Mouse (Mus musculus) megakaryocyte progenitor cell, adult 5-6 weeks (primary cell): ENCODE results near the gene Timm17b. TPM values are rescaled to one million over a fixed set of nuclear protein-coding genes. Genes with fewer than 3 reads are reported as not detected.
"Not testable (repeated sequence)": the region's sequence is repeated elsewhere in the genome, so short reads cannot be mapped to it uniquely, and the experiment has no call there.

Experiments
- ATAC-seq: replicated peaks from 2 replicates; pipeline ENCODE4 v1.8.0; 2016; ENCODE audit warnings: mild to moderate bottlenecking, moderate TSS enrichment, inconsistent platforms; ENCODE audit not compliant: poor library complexity
- total RNA-seq, 2 experiments: library from RNA; stranded (forward) in 1 of 2; stranded (reverse) in 1 of 2; fragments of 157-497, 149-512 nt in 1 of 2; fragments of 200-1000 nt in 1 of 2; gene quantifications; 2 replicates each; pipeline versions ENCODE4 v1.2.3 to v1.2.4; 2015 to 2017

Gene Timm17b
- total RNA-seq (2015) (116 and 133 TPM in 2 replicates), total RNA-seq (2017) (79.3 and 90.7 TPM in 2 replicates)

GRCm38 (mm10) chrX:7898880-7899874 lies at the start of gene Timm17b, which contains the start of gene Pqbp1:
TSS of gene Timm17b (plus strand) at chrX:7899357.
TSS of gene Pqbp1 (minus strand) at chrX:7899269.
- peak; percentile 95 for ATAC-seq

DNA sequence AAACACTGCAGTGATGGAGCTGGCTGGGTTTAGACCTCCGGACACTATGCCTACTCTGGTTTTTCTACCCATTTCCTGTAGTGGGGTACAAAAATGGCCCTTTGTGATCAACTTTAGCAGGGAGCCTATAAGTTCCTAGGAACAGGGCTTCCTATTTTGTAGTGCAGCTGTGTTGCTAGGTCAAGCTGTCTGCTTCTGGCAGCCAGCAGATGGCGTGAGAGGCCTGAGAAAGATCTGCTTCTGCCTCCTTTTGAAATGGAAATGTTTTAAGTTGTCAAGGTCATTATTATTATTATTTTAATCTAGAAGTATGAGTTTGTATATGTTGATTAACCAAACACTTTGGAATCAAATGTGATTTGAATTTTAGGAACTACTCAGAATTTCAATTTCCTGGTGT lies 44.6 kb upstream of the Timm17b start:
- ATAC-seq = peak; percentile 85

DNA sequence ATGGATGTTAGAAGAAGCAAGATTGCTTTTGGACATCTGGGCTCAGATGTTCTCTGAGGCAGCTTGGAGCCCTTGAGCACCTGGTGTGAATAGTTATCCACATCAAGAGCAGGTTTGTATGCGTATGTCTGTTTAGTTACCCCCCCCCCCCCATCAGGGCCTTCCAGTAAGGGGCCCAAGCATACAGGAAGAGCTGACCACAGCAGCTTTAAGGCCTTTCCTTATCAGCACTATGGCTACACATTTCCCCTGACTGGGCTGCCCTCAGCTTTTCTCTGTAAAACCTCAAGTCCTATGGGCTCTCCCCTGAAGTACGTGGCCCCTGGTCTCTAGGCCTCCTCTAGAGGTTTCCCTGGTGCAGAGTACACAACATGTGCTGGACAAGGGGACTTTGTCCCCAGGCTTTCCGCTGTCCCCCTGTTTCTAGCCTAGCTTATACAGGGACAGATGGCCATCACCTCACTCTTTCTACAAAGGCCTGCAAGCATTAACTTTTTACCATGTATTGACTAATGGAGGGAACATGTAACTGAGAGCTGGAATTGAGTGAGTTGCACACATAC lies 39.9 kb upstream of the Timm17b start:
- ATAC-seq = peak; percentile 34; the same call in 1 of the 2 replicates

DNA sequence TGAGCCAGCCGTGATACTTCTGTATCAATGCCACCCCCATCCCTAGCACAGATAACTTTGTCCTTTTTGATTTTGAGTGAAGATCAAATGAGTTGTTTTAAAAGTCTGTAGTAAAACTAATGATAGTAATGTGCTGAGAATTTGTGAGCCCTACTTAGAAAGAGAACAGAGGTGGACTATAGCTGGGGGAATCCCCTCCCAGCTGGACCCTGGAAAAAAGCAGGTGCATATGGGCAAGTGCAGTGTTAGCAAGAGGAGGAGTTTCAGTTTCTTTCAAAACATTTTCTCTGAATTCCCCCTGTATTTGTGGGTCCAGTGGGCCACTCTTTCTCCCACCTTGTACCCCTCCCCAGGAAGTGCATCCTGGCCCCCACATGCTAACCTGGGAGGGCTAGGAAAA lies 36.0 kb upstream of the Timm17b start:
- ATAC-seq = no peak

DNA sequence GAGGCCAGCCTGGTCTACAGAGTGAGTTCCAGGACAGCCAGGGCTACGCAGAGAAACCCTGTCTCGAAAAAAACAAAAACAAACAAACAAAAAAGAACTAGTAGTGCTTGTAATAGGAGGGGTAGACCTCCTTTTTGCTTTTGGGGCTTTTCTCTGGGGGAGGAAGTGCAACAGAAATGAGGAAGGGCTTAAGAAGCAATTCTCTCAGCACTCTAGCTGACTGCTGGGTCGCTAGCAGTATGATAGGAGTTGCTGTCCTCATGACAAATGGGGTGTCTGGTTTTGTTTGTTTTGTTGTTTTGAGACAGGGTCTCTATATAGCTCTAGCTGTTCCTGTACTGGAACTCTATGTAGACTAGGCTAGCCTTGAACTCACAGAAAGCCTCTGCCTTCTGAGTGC lies 34.6 kb upstream of the Timm17b start:
- ATAC-seq = peak; percentile 48; the same call in 1 of the 2 replicates

DNA sequence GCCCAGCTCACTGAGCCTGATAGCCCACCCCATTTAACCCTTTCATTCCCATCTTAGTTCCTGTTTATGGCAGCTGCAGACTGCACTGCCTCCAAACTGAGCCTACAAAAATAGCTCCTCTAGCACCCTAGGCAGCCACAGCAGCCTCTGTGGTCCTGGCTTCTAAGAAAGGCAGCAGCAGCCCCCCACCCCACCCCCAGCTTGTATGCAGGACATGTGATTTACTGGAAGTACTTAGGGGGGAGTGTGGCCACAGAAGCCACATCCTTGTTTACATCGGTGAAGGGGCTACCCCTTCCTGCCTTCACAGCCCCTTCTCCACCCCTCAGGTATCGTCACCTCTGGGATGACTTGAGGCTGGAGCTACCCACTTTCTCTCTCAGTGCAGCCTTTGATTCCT lies 33.8 kb upstream of the Timm17b start:
- ATAC-seq = peak; percentile 55

DNA sequence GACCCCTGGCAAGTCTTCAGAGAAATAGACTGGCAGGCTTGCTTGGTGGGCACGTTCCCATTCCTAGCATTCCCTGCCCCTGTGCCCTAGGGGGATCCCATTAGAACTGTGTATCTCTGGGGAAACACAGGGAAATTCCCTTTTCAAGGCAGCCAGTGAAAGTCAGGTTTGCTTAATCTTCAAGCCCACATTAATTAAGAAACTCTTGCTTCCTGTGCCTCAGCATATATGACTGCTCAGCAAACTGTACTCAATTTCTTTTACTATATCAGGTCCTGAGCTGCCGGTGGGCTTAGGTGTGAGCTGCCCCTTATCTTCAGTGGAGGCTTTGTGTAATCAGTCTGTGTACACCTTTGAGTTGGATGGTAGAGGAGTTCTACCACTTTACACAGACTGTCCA lies 33.4 kb upstream of the Timm17b start:
- ATAC-seq = 0 out of 2 replicates have a peak, but pooled peaks have one; percentile 11

DNA sequence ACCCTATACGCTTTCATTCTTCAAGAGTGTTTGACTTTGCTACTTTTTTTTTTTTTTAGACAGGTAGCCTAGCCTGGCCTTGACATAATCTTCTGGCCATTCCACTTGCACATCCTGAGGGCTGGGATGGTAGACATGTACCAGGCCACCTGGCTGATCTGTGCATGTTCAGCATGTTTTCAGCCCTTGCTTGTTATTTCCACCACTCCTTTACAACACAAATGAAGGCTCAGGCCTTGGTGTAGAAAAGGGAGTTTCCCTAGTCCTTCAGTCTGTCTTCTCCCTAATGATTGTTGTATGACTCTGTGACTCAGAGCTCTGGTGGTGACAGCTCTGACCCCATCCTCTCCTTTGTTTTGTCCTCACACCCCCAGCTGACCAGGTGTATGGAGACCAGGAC lies 32.0 kb upstream of the Timm17b start:
- no peak for ATAC-seq

- no peak for ATAC-seq
These were observed 30.7 kb upstream of the Timm17b start for GRCm38 (mm10) chrX:7868506-7868905.

GRCm38 (mm10) chrX:7869826-7870225 lies 29.3 kb upstream of the Timm17b start:
- no peak for ATAC-seq

DNA sequence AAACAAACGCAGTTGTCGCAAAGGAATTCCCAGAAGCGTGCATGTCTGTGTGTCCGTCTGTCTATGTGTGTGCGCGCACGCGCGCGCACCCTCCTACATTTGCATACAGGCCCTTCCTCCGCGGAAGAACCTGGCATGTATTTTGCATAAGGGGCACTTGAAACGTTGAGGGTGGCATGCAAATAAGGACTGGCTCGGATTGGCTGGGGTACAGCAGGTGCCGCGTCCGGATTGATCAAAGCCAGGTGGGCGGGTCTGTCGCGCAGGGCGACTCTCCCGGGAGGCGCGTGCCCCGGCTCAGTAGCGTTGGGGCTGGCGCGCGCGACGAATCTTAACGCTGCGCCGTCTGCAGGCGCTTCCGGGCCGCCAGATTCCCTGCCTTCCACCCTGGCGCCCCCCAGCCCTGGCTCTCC lies 21.1 kb upstream of the Timm17b start, which contains the start of gene Pim2:
Gene Pim2, plus strand, starts transcription at position 256 of the 413 bp plus-strand sequence.
- peak; percentile 95 for ATAC-seq

- ATAC-seq = no peak
These were observed 20.7 kb upstream of the Timm17b start for GRCm38 (mm10) chrX:7878495-7878894.

- ATAC-seq = peak; percentile 64
These were observed 19.3 kb upstream of the Timm17b start for GRCm38 (mm10) chrX:7879819-7880218.

GRCm38 (mm10) chrX:7883841-7884567 lies 15.2 kb upstream of the Timm17b start, which contains the start of gene Slc35a2:
TSS of gene Slc35a2 (plus strand) at chrX:7884028.
- peak; percentile 84 for ATAC-seq

- ATAC-seq = no peak
These were observed 946 bp upstream of the Timm17b start for GRCm38 (mm10) chrX:7898211-7898610.

GRCm38 (mm10) chrX:7904441-7904840 lies 5.3 kb downstream of the Timm17b start:
- no peak for ATAC-seq

DNA sequence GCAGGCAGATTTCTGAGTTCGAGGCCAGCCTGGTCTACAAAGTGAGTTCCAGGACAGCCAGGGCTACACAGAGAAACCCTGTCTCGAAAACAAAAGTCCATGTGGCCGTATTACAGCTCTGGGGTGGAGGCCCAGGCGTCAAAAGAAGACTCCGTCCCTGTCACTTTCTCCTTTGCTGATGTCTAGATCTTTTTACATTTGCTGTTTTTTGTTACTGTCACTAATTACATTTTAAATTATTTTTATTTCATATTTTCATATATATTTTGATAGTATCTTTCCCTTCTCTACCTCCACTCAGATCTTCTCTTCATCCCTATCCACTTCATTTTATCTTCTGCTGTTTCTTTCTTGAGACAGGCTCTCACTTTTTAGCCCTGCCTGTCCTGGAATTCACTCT lies 8.6 kb downstream of the Timm17b start, which contains the start of gene Gm10491:
Gene Gm10491, minus strand, starts transcription at position 101 of the 400 bp plus-strand sequence.
- ATAC-seq = no peak

- not testable (repeated sequence) for ATAC-seq
These were observed 10.1 kb downstream of the Timm17b start, which contains the start of gene Gm10490 for GRCm38 (mm10) chrX:7909242-7909641. TSS of gene Gm10490 (plus strand) at chrX:7909542.

DNA sequence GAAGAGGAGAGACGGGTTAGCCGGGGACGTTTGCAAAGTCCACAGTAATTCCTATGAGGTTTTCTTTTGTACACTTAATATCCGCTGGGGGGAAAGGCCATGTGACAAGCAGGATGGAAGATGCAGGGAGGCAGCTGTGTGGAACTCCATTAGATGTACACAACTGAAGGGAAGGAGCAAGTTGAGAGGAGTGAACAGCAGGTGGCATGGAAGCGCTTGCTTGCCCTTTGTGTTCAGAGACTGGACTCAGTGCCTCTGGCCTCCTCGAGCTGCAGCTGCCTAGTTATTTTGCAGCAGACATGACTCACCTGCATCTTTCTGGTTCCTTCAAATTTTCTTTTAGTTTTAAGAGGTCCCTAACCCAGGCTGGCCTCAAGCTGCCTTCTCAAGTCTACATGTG lies 11.3 kb downstream of the Timm17b start:
- ATAC-seq = no peak

DNA sequence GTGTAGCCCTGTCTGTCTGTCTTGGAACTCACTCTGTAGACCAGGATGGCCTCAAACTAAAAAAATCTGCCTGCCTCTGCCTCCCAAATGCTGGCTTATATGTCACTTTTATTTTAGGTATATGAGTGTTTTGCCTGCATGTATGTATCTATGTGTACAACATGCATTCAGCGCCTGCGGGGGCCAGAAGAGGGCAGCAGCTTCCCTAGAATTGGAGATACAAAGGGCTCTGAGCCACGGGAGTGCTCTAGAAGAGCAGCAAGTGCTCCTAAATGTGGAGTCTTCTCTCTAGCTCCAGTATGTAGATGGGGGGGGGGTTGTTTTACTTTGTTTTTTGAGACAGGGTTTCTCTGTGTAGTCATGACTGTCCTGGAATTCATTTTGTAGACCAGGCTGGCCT lies 16.5 kb downstream of the Timm17b start:
- ATAC-seq = peak; percentile 92

DNA sequence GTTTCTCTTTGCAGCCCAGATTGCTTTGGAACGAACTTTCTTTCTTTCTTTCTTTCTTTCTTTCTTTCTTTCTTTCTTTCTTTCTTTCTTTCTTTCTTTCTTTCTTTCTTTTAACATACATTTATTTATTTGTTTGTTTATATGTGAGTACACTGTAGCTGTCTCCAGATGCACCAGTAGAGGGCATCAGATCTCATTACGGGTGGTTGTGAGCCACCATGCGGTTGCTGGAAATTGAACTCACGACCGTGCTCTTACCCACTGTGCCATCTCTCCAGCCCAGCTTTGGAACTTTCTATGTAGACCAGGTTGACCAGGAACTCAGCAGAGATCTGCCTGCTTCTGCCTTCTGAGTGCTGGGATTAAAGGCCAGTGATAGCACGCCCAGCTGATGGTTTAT lies 18.8 kb downstream of the Timm17b start:
- not testable (repeated sequence) for ATAC-seq
